Mouse (Mus musculus) E14TG2a.4 (cell line): ENCODE results near the gene D2hgdh.
"Not testable (repeated sequence)": the region's sequence is repeated elsewhere in the genome, so short reads cannot be mapped to it uniquely, and the experiment has no call there.

Experiments
- CTCF ChIP-seq: conservative IDR thresholded peaks from 2 replicates; pipeline ENCODE4 v1.5.1; 2014; ENCODE audit warnings: low read length
- NANOG ChIP-seq: IDR thresholded peaks from 2 replicates; pipeline ENCODE4 v1.6.1; 2014; ENCODE audit warnings: borderline replicate concordance, low read length, mixed read lengths

DNA sequence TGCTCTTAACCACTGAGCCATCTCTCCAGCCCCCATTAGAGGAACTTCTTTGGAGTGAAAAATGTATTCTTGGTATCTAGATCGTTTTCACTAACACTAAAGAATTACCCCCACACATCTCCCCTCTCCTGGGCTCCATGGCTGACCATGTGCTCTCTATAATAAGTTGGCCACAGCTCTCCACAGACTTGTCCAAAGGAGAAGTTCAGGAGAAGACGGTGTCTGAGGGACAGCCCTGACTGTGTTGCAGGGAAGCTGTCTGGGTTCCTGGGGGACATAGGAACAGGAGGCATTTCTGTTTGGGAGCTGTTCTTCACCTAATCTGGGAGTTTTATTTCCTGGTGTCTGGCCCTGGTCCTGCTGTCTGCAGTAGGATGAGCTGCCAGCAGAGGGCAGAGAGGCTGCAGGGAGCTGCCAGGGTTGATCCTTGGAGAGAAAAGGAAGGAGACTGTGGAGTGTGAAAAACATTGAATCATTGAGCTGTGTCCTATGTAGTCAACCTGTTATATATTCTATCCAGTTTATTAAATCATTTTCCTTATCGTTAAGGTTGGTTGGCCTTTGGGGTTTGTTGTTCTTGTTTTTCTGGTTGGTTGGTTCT is 21.2 kb downstream of the D2hgdh start:
- TF ChIP-seq CTCF, NANOG: not testable (repeated sequence)
